Mouse (Mus musculus) natural killer cell, adult 2 months (primary cell): ENCODE results near the gene Drap1.

Experiments used
- DNase-seq, 2 experiments: peaks; one replicate each; pipeline ENCODE4 v3.0.0; 2022; ENCODE audit warnings: low spot score in 2 of 2

Gene Drap1

DNA sequence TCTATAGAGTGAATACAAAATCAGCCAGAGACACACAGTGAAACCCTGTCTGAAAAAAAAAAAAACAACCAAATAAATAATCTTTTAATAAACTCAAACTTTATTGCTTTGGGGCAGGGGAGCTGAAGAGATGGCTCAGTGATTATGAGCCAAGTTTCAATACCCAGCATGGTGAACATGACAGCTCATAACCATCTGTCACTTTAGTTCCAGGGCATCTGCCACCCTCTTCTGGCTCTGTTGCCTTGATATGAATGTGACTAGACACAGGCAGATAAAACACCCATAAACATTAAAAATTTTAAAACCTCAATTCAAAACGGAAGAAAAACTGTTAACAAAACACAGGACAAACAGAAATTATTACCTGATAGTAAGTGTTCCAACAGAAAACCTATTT lies 47.3 kb downstream of the Drap1 start:
- DNase-seq: no peak

- DNase-seq: no peak
Observed at GRCm38 (mm10) chr19:5374748-5375147, 50.0 kb downstream of the Drap1 start.

- DNase-seq: no peak
Observed at GRCm38 (mm10) chr19:5374177-5374576, 50.6 kb downstream of the Drap1 start.
